Mouse (Mus musculus): ENCODE data around the gene Pik3c2a. TPM values are rescaled to one million over a fixed set of nuclear protein-coding genes. Genes with fewer than 3 reads are reported as not detected.

Gene Pik3c2a
- 22.3 and 24.5 TPM in 2 replicates for polyA plus RNA-seq (2015; fragmentation: Nextera tagmentation; extraction: Ambion mirVana)

DNA sequence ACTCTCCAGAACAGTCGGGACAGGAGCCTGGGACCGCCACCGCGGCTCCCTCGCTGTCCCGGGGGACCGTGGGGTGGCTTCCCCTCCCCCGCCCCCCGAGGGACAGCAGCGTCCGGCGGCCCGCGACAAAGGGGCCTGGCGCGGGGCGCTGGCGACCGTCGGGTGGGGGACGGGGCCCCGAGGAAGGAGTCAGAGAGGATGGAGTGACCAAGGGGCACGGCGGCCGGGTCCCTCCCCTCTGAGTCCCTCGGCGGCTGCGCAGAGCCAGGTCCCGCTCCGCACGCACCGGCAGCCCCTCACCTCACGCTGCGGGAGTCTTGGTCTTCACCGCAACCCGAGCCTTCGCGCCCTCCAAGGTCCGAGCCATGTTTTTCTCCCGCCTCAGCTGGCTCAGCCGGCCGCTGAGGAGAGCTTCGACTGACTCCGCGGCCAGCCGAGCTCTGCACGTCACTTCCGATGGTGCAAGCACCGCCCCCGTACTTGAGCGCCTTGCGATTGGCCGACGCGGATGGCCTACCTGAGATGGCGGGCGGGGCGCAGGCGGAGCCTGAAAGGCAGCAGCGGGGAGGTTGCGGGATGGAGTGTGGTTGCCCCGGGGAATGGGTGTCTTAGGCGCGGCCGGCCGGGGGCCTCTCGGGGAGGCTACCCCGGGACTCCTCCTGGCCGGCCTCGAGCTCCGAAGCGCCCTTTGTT, at the start of gene Pik3c2a:
Pik3c2a (minus strand) TSS at position 446 of the 693 bp plus-strand sequence.
- Histone ChIP-seq H3K27ac (peak within 1 kb of the TSS; percentile 93), H3K9me3 (no peaks in the 10 kb centered on the region), H3K4me2 (replicated peaks) (peak within 1 kb of the TSS; percentile 82), H3K36me3 (no peaks in the 10 kb centered on the region), H3K9ac (peak within 1 kb of the TSS; percentile 90), H3K27me3 (replicated peaks) (no peaks in the 10 kb centered on the region), H3K4me3 (replicated peaks) (peak within 1 kb of the TSS; percentile 98), H3K4me1 (replicated peaks) (peaks cover 8% of the 10 kb centered on the region; the same call in 1 of the 2 replicates)
- peak; percentile 98 for ATAC-seq
- WGBS = under 1% methylated on average over 57 of the region's 72 CpGs

GRCm38 (mm10) chr7:116491113-116491512, 47.9 kb upstream of the Pik3c2a start:
- H3K9ac ChIP-seq = no peak overlapping the region
- H3K27ac ChIP-seq = no peak overlapping the region
- H3K4me2 ChIP-seq (replicated peaks) = no peak overlapping the region
- no peaks in the 10 kb centered on the region for H3K9me3 ChIP-seq
- H3K4me3 ChIP-seq (replicated peaks) = no peak overlapping the region
- WGBS = 70% methylated on average over 4 of the region's 4 CpGs
- no peak for ATAC-seq
- no peaks in the 10 kb centered on the region for H3K36me3 ChIP-seq
- no peaks in the 10 kb centered on the region for H3K4me1 ChIP-seq (replicated peaks)
- H3K27me3 ChIP-seq (replicated peaks) = no peaks in the 10 kb centered on the region

GRCm38 (mm10) chr7:116485062-116485601, 41.9 kb upstream of the Pik3c2a start:
- Histone ChIP-seq H3K4me1 (replicated peaks) (no peaks in the 10 kb centered on the region), H3K27ac (no peak overlapping the region), H3K9me3 (no peaks in the 10 kb centered on the region), H3K36me3 (no peaks in the 10 kb centered on the region), H3K4me2 (replicated peaks) (no peak overlapping the region), H3K27me3 (replicated peaks) (no peaks in the 10 kb centered on the region), H3K9ac (no peak overlapping the region), H3K4me3 (replicated peaks) (no peak overlapping the region)
- 85% methylated on average over 1 of the region's 1 CpGs for WGBS
- ATAC-seq = no peak

DNA sequence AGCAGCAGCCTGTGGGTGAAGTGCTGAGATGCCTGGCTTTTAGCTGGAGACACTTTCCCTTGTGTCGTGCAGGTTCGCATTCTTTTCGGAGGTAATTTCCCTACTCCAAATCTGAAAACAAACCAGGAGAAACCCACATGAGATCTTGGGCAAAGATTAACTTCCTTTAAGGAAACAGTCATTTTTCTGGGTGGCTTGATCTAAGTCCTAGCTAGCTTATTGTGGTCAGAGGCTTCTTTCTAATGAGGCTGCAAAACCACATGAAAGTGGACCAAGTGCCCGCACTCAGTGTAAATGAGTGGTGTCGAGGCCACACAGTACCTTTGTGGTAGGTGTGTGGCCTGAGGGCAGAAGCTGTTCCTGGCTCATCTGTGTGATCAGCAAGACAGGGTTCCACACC, 41.0 kb upstream of the Pik3c2a start:
- no peak overlapping the region for H3K27ac ChIP-seq
- no peak for ATAC-seq
- H3K27me3 ChIP-seq (replicated peaks) = no peaks in the 10 kb centered on the region
- no peak overlapping the region for H3K4me2 ChIP-seq (replicated peaks)
- no peaks in the 10 kb centered on the region for H3K4me1 ChIP-seq (replicated peaks)
- 73% methylated on average over 5 of the region's 5 CpGs for WGBS
- no peak overlapping the region for H3K9ac ChIP-seq
- no peak overlapping the region for H3K4me3 ChIP-seq (replicated peaks)
- no peaks in the 10 kb centered on the region for H3K36me3 ChIP-seq
- H3K9me3 ChIP-seq = no peaks in the 10 kb centered on the region

DNA sequence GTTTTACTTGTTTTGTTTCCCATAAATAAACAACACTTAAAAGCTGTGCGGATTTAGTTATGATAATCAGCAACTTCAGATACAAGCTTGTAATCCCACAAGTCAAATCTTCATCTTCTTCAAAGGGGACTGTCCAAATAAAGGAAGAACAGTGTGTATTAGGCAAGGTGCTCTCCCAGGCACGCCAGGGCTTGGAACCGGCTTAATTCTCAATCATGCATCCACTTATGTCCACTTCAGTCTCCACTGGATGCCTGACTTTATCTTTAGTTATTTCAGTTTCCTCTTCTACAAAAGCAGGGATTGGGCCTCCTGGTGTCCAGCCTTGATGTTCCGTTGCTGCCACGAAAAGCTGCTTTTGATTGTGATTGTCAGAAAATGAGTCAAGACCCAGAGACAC, 40.5 kb upstream of the Pik3c2a start:
- no peak overlapping the region for H3K27ac ChIP-seq
- WGBS = 80% methylated on average over 5 of the region's 5 CpGs
- no peaks in the 10 kb centered on the region for H3K36me3 ChIP-seq
- no peak overlapping the region for H3K9ac ChIP-seq
- H3K9me3 ChIP-seq = no peaks in the 10 kb centered on the region
- H3K27me3 ChIP-seq (replicated peaks) = no peaks in the 10 kb centered on the region
- H3K4me2 ChIP-seq (replicated peaks) = no peak overlapping the region
- no peak for ATAC-seq
- H3K4me3 ChIP-seq (replicated peaks) = no peak overlapping the region
- H3K4me1 ChIP-seq (replicated peaks) = no peaks in the 10 kb centered on the region

- ATAC-seq = no peak
- no peak overlapping the region for H3K4me2 ChIP-seq (replicated peaks)
- no peaks in the 10 kb centered on the region for H3K4me1 ChIP-seq (replicated peaks)
- no peaks in the 10 kb centered on the region for H3K27me3 ChIP-seq (replicated peaks)
- no peaks in the 10 kb centered on the region for H3K9me3 ChIP-seq
- 27% methylated on average over 1 of the region's 1 CpGs for WGBS
- no peaks in the 10 kb centered on the region for H3K36me3 ChIP-seq
- no peak overlapping the region for H3K27ac ChIP-seq
- no peak overlapping the region for H3K4me3 ChIP-seq (replicated peaks)
- no peak overlapping the region for H3K9ac ChIP-seq
These were observed 39.9 kb upstream of the Pik3c2a start for GRCm38 (mm10) chr7:116483106-116483505.

DNA sequence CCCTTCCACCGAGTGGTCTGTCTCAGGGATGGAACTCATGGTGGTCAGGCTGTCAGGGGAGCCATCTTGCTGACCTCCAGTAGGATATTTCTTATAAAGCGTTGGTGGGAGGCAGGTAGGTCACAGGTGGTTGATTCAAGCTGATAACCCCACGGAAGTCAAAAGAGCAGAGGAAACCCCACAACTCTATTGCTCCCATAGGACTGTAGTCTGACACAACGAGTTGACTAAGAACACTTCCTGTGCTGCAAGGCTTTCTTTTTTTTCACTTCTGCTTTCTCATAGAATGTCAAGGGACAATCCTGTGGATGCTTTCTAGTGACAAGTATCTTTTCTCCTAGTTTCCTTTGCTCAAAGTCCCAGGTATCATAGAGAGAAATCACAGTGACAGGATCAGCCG, 33.0 kb upstream of the Pik3c2a start:
- H3K4me1 ChIP-seq (replicated peaks) = no peaks in the 10 kb centered on the region
- ATAC-seq = no peak
- H3K9ac ChIP-seq = no peak overlapping the region
- H3K9me3 ChIP-seq = no peaks in the 10 kb centered on the region
- H3K36me3 ChIP-seq = no peaks in the 10 kb centered on the region
- no peak overlapping the region for H3K4me2 ChIP-seq (replicated peaks)
- H3K27ac ChIP-seq = no peak overlapping the region
- 75% methylated on average over 5 of the region's 5 CpGs for WGBS
- no peaks in the 10 kb centered on the region for H3K27me3 ChIP-seq (replicated peaks)
- H3K4me3 ChIP-seq (replicated peaks) = no peak overlapping the region

GRCm38 (mm10) chr7:116475836-116476235, 32.6 kb upstream of the Pik3c2a start:
- H3K4me1 ChIP-seq (replicated peaks) = no peaks in the 10 kb centered on the region
- H3K4me2 ChIP-seq (replicated peaks) = no peak overlapping the region
- no peak overlapping the region for H3K4me3 ChIP-seq (replicated peaks)
- no peaks in the 10 kb centered on the region for H3K36me3 ChIP-seq
- no peak for ATAC-seq
- H3K27me3 ChIP-seq (replicated peaks) = no peaks in the 10 kb centered on the region
- H3K9me3 ChIP-seq = no peaks in the 10 kb centered on the region
- no peak overlapping the region for H3K27ac ChIP-seq
- H3K9ac ChIP-seq = no peak overlapping the region

GRCm38 (mm10) chr7:116462114-116462513, 18.9 kb upstream of the Pik3c2a start:
- Histone ChIP-seq H3K4me2 (replicated peaks) (no peak overlapping the region), H3K36me3 (no peaks in the 10 kb centered on the region), H3K9ac (no peak overlapping the region), H3K4me3 (replicated peaks) (no peak overlapping the region), H3K27ac (no peak overlapping the region), H3K4me1 (replicated peaks) (peaks cover 7% of the 10 kb centered on the region), H3K9me3 (no peaks in the 10 kb centered on the region), H3K27me3 (replicated peaks) (no peaks in the 10 kb centered on the region)
- 46% methylated on average over 8 of the region's 8 CpGs for WGBS
- ATAC-seq = no peak

DNA sequence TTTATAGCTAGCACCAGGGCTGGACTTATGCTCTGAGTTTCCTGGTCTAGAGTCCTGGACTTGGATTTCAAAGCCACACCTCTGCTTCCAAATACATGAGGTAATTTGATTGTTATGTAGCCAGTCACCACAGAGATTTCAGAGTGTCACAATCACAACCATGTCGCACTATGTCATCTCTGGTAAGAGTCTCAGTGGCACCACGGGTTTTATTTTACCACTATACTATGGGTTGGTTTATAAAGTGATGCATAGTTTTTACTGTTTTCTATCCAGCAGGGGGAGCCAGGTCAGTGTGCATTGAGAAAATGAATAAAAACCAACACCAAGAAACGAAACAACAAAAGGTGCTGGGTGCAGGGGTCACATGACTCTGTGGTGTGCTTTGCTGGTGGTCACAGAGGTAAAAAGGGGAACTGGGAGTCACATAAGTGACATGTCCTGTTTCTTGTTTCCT, 15.8 kb upstream of the Pik3c2a start:
- Histone ChIP-seq H3K27me3 (replicated peaks) (no peaks in the 10 kb centered on the region), H3K4me3 (replicated peaks) (no peak overlapping the region), H3K27ac (no peak overlapping the region), H3K4me1 (replicated peaks) (peaks cover 7% of the 10 kb centered on the region), H3K36me3 (no peaks in the 10 kb centered on the region), H3K9me3 (no peaks in the 10 kb centered on the region), H3K9ac (no peak overlapping the region), H3K4me2 (replicated peaks) (no peak overlapping the region)
- WGBS = 38% methylated on average over 3 of the region's 3 CpGs
- ATAC-seq = peak; percentile 68

GRCm38 (mm10) chr7:116457391-116457790, 14.1 kb upstream of the Pik3c2a start:
- no peak overlapping the region for H3K9ac ChIP-seq
- no peaks in the 10 kb centered on the region for H3K27me3 ChIP-seq (replicated peaks)
- H3K4me2 ChIP-seq (replicated peaks) = no peak overlapping the region
- no peak overlapping the region for H3K4me3 ChIP-seq (replicated peaks)
- no peaks in the 10 kb centered on the region for H3K36me3 ChIP-seq
- peak overlapping the region; percentile 29 for H3K27ac ChIP-seq
- no peaks in the 10 kb centered on the region for H3K9me3 ChIP-seq
- WGBS = 62% methylated on average over 6 of the region's 6 CpGs
- peaks cover 7% of the 10 kb centered on the region for H3K4me1 ChIP-seq (replicated peaks)
- ATAC-seq = peak; percentile 20

GRCm38 (mm10) chr7:116456964-116457363, 13.7 kb upstream of the Pik3c2a start:
- no peak overlapping the region for H3K4me2 ChIP-seq (replicated peaks)
- H3K36me3 ChIP-seq = no peaks in the 10 kb centered on the region
- ATAC-seq = peak; percentile 91
- H3K9me3 ChIP-seq = no peaks in the 10 kb centered on the region
- H3K4me3 ChIP-seq (replicated peaks) = no peak overlapping the region
- no peaks in the 10 kb centered on the region for H3K27me3 ChIP-seq (replicated peaks)
- H3K27ac ChIP-seq = peak overlapping the region; percentile 29
- 38% methylated on average over 4 of the region's 4 CpGs for WGBS
- H3K4me1 ChIP-seq (replicated peaks) = peaks cover 7% of the 10 kb centered on the region
- H3K9ac ChIP-seq = no peak overlapping the region

- no peak for ATAC-seq
- no peaks in the 10 kb centered on the region for H3K36me3 ChIP-seq
- H3K4me1 ChIP-seq (replicated peaks) = peaks cover 6% of the 10 kb centered on the region; the same call in 1 of the 2 replicates
- H3K27me3 ChIP-seq (replicated peaks) = no peaks in the 10 kb centered on the region
- WGBS = 85% methylated on average over 3 of the region's 3 CpGs
- H3K9ac ChIP-seq = no peak overlapping the region
- no peaks in the 10 kb centered on the region for H3K9me3 ChIP-seq
- H3K4me3 ChIP-seq (replicated peaks) = no peak overlapping the region
- H3K4me2 ChIP-seq (replicated peaks) = no peak overlapping the region
- no peak overlapping the region for H3K27ac ChIP-seq
These were observed 3.4 kb upstream of the Pik3c2a start for GRCm38 (mm10) chr7:116446645-116447044.

Data from intestine, embryonic 15.5 days (tissue).